Mouse (Mus musculus): ENCODE measurements around the gene Galp.

GRCm38 (mm10) chr7:6156901-6157472 lies 39.9 kb upstream of the Galp start:
- TF ChIP-seq POLR2A (IDR thresholded peaks at IDR 0.05; ENCODE audit: low read depth, low read length), result no peak
- TF ChIP-seq CTCF (IDR thresholded peaks at IDR 0.05; ENCODE audit: borderline replicate concordance, insufficient read depth, low read length), result no peak
